Mouse (Mus musculus): ENCODE results near the gene Zfp1. TPM values are rescaled to one million over a fixed set of nuclear protein-coding genes. Genes with fewer than 3 reads are reported as not detected.
A peak's percentile ranks its signal among the peaks of the same experiment; 100 is the strongest.

The Zfp1 gene
- polyA plus RNA-seq, 1 experiment from 2014 or later = 11.7 TPM

- H3K4me1 ChIP-seq (replicated peaks) = no peaks in the 10 kb centered on the region
- no peak overlapping the region for H3K4me2 ChIP-seq
- no peaks in the 10 kb centered on the region for H3K27me3 ChIP-seq
- H3K4me3 ChIP-seq = no peak overlapping the region
- 0 out of 2 replicates have a peak, but pooled peaks cover 2% of the 10 kb centered on the region for H3K36me3 ChIP-seq
- no peak for ATAC-seq (replicated peaks; ENCODE audit: insufficient number of reproducible peaks, insufficient read depth, low FRiP score, low read depth)
- WGBS = 90% methylated on average over 7 of the region's 7 CpGs
- no peaks in the 10 kb centered on the region for H3K9me3 ChIP-seq (replicated peaks)
- H3K9ac ChIP-seq = no peak overlapping the region
- no peak overlapping the region for H3K27ac ChIP-seq
Observed at GRCm38 (mm10) chr8:111607414-111607813, 35.8 kb upstream of the Zfp1 start.

DNA sequence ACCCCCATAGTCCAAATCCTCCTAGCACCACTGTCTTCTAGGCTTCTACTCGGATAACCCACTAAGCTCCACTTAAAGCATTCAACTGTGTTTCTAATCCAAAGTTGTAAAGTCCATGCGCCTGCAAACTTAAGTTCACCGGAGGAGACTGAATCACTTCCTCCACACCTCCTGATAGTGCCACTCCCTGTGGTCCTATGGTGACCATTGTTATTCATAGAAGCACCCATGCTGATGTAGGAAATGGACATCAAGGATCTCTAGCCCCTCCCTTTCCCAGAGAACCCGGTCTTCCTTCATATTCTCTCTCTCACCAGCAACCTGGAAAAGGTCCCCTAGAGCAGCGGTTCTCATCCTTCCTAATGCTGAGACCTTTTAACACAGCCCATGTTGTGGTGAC, 30.0 kb upstream of the Zfp1 start:
- H3K27ac ChIP-seq = no peak overlapping the region

DNA sequence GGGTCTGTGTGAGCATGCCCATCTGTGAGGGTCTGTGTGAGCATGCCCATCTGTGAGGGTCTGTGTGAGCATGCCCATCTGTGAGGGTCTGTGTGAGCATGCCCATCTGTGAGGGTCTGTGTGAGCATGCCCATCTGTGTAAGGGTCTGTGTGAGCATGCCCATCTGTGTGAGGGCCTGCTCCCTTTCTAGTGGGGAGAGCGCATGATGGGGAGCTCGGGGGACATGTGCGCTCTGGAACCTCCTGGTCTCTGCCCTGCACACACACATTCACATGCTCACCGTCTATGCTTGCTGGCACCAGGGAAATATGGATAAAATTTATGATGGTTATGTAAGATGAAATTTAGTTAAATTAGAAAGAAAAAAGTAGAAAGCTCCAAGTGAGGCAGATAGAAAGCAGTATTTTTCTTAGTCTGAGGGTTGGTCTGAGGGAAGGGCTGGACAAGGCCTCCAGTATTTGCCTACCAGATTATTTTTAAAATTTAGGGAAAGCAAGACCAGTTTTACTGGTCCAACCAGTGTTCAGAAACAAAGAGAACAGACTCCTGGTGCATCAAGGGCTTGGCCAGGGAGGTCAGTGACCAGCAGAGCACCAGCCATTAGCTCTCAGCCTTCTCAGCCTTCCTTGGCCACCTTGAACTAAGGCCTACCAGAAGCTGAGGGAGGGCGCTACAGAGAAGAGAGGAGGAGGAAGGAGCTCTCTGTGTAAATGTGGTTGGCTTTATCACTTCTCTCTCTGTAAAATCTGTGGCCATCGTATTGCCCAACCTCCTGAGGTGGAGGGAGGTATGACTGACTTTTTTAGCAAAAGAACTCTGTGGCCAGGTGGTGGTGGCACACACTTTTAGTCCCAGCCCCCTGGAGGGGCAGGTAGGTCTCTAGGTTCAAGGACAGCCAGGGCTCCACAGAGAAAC, 28.2 kb upstream of the Zfp1 start:
- Histone ChIP-seq H3K4me1 (replicated peaks) (peaks cover 21% of the 10 kb centered on the region), H3K4me3 (no peak overlapping the region), H3K9ac (no peak overlapping the region), H3K27me3 (no peaks in the 10 kb centered on the region), H3K4me2 (no peak overlapping the region), H3K36me3 (0 out of 2 replicates have a peak, but pooled peaks cover 3% of the 10 kb centered on the region), H3K27ac (no peak overlapping the region), H3K9me3 (replicated peaks) (no peaks in the 10 kb centered on the region)
- ATAC-seq (replicated peaks; ENCODE audit: insufficient number of reproducible peaks, insufficient read depth, low FRiP score, low read depth) = no peak
- WGBS = 88% methylated on average over 6 of the region's 6 CpGs

More for the DNA sequence above, 30.0 kb upstream of the Zfp1 start:
- WGBS = 75% methylated on average over 5 of the region's 5 CpGs
- Histone ChIP-seq H3K9ac (no peak overlapping the region), H3K4me1 (replicated peaks) (peaks cover 6% of the 10 kb centered on the region), H3K27me3 (no peaks in the 10 kb centered on the region), H3K9me3 (replicated peaks) (no peaks in the 10 kb centered on the region), H3K4me2 (no peak overlapping the region), H3K36me3 (0 out of 2 replicates have a peak, but pooled peaks cover 3% of the 10 kb centered on the region), H3K4me3 (no peak overlapping the region)
- ATAC-seq (replicated peaks; ENCODE audit: insufficient number of reproducible peaks, insufficient read depth, low FRiP score, low read depth) = no peak

- no peak overlapping the region for H3K4me2 ChIP-seq
- peaks cover 25% of the 10 kb centered on the region for H3K4me1 ChIP-seq (replicated peaks)
- no peaks in the 10 kb centered on the region for H3K9me3 ChIP-seq (replicated peaks)
- H3K27me3 ChIP-seq = no peaks in the 10 kb centered on the region
- no peak overlapping the region for H3K4me3 ChIP-seq
- ATAC-seq (replicated peaks; ENCODE audit: insufficient number of reproducible peaks, insufficient read depth, low FRiP score, low read depth) = no peak
- no peak overlapping the region for H3K9ac ChIP-seq
- H3K27ac ChIP-seq = no peak overlapping the region
- WGBS = 52% methylated on average over 6 of the region's 6 CpGs
- 0 out of 2 replicates have a peak, but pooled peaks cover 5% of the 10 kb centered on the region for H3K36me3 ChIP-seq
Observed at GRCm38 (mm10) chr8:111617812-111618211, 25.4 kb upstream of the Zfp1 start.

DNA sequence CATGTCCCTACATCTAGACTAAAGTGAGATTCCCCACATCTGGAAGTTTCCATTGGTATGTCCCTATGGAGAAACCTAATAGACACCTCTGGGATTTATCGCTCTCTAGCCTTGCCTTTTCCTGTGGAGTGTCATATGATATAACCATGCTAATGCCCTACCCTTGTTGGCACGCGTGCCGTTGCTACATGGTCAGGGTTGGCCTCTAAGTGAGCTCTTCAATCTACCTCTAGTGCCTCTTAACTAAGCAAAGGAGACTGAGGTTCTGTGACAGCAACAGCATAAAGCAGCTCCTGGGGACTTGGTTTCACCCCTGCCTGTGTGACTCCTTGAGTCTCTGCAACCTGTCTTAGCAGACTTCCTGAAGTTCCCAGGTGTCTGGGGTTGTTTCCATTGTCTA, 24.9 kb upstream of the Zfp1 start:
- H3K27ac ChIP-seq = no peak overlapping the region
- H3K4me3 ChIP-seq = no peak overlapping the region
- no peaks in the 10 kb centered on the region for H3K9me3 ChIP-seq (replicated peaks)
- H3K4me1 ChIP-seq (replicated peaks) = peaks cover 25% of the 10 kb centered on the region
- WGBS = 82% methylated on average over 4 of the region's 4 CpGs
- no peak for ATAC-seq (replicated peaks; ENCODE audit: insufficient number of reproducible peaks, insufficient read depth, low FRiP score, low read depth)
- no peak overlapping the region for H3K4me2 ChIP-seq
- H3K36me3 ChIP-seq = 0 out of 2 replicates have a peak, but pooled peaks cover 5% of the 10 kb centered on the region
- no peak overlapping the region for H3K9ac ChIP-seq
- no peaks in the 10 kb centered on the region for H3K27me3 ChIP-seq

GRCm38 (mm10) chr8:111619936-111620335, 23.3 kb upstream of the Zfp1 start:
- WGBS = 38% methylated on average over 1 of the region's 1 CpGs

DNA sequence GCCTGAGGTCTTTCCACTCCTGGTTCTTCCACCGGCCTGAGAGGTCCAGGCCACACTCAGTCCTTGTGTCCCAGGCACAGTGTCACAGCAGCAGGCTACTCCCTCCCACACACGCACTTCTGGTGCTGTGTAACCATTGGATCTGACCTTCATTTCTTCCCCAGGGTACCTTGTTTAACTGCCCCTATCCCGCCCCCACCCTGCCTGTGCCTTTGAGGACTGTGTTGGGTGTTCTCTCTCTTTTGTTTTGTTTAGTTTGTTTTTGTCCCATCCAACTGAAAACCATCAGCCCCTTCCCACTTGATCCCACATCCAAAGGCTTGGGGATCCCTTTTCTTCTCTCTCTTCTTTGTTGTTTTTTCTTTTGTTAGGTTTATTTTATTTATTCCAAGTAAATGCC, 21.1 kb upstream of the Zfp1 start:
- H3K9me3 ChIP-seq (replicated peaks) = no peaks in the 10 kb centered on the region
- no peak overlapping the region for H3K27ac ChIP-seq
- WGBS = 77% methylated on average over 3 of the region's 3 CpGs
- H3K4me3 ChIP-seq = no peak overlapping the region
- no peak overlapping the region for H3K4me2 ChIP-seq
- peaks cover 49% of the 10 kb centered on the region for H3K4me1 ChIP-seq (replicated peaks)
- no peaks in the 10 kb centered on the region for H3K27me3 ChIP-seq
- H3K9ac ChIP-seq = no peak overlapping the region
- 0 out of 2 replicates have a peak, but pooled peaks cover 5% of the 10 kb centered on the region for H3K36me3 ChIP-seq
- ATAC-seq (replicated peaks; ENCODE audit: insufficient number of reproducible peaks, insufficient read depth, low FRiP score, low read depth) = no peak

More at GRCm38 (mm10) chr8:111619936-111620335, 23.3 kb upstream of the Zfp1 start:
- H3K4me2 ChIP-seq = no peak overlapping the region
- H3K36me3 ChIP-seq = 0 out of 2 replicates have a peak, but pooled peaks cover 5% of the 10 kb centered on the region
- H3K9ac ChIP-seq = no peak overlapping the region
- ATAC-seq (replicated peaks; ENCODE audit: insufficient number of reproducible peaks, insufficient read depth, low FRiP score, low read depth) = 0 out of 2 replicates have a peak, but pooled peaks have one; percentile 12
- H3K9me3 ChIP-seq (replicated peaks) = no peaks in the 10 kb centered on the region
- H3K27ac ChIP-seq = peak overlapping the region; percentile 57
- H3K4me1 ChIP-seq (replicated peaks) = peaks cover 39% of the 10 kb centered on the region
- H3K4me3 ChIP-seq = no peak overlapping the region
- H3K27me3 ChIP-seq = no peaks in the 10 kb centered on the region

DNA sequence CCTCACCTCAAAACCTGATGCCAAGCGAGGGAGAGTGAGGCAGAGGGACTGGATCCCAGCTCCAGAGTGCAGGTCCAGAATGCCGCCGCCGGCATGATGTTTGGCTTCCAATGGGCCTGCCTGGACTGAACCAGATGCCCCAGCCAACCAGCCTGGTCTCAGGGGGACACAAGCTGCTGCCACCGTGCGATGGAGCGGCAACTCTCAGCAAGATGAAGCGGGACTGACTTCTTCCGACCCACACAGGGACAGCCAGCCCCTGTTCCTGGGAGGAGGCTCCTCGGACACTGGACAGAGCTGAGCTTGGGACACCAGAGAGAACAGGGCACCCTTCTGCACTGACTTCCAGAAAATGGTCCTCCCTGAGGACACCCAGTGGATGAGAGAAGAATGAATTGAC, 20.6 kb upstream of the Zfp1 start:
- Histone ChIP-seq H3K9ac (no peak overlapping the region), H3K4me3 (no peak overlapping the region), H3K9me3 (replicated peaks) (no peaks in the 10 kb centered on the region), H3K36me3 (0 out of 2 replicates have a peak, but pooled peaks cover 5% of the 10 kb centered on the region), H3K4me1 (replicated peaks) (peaks cover 49% of the 10 kb centered on the region), H3K27me3 (no peaks in the 10 kb centered on the region), H3K4me2 (no peak overlapping the region), H3K27ac (no peak overlapping the region)
- WGBS = 82% methylated on average over 10 of the region's 10 CpGs
- ATAC-seq (replicated peaks; ENCODE audit: insufficient number of reproducible peaks, insufficient read depth, low FRiP score, low read depth) = no peak

DNA sequence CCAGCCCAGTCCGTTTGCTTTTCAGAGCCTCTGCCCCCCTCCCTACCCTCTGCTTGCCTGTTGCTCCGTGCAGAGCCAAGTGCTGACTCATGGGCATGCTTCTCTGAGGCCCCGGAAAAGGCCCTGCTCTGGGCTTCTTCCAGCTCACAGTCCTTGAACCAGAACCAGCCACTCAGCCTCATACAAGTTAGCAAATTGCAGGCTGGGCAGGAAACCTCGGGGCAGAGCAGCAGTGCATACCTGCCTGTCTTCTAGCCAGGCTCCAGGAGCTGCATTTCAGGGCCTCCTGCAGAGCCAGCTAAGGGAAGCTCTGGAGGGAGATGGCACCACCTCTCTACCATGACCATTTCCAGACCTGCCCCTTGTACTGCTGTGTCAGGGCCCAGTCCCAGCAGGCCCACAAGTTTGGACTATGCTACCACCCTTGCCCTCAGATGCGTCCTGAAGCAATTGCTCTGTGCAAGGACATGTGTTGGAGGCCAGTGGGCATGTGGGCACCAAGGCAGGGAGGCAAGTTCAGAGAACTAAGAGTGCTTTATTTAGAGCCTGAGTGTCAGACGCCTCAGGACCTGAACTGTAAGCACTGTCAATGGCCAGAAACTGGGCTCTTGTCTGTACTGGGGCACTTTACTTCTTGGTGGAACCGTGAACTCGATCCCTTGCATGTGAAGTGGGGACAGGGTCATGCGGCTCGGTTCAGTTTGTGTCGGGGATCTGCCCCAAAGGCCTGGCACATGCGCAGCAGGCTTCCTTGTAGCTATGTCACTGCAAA, 18.9 kb upstream of the Zfp1 start:
- peak; percentile 27; the same call in 1 of the 2 replicates for ATAC-seq (replicated peaks; ENCODE audit: insufficient number of reproducible peaks, insufficient read depth, low FRiP score, low read depth)
- Histone ChIP-seq H3K27ac (peak overlapping the region; percentile 69), H3K27me3 (no peaks in the 10 kb centered on the region), H3K9me3 (replicated peaks) (no peaks in the 10 kb centered on the region), H3K4me1 (replicated peaks) (peaks cover 36% of the 10 kb centered on the region), H3K9ac (no peak overlapping the region; the same call in 1 of the 2 replicates), H3K4me3 (no peak overlapping the region), H3K36me3 (0 out of 2 replicates have a peak, but pooled peaks cover 5% of the 10 kb centered on the region), H3K4me2 (no peak overlapping the region)
- 58% methylated on average over 12 of the region's 12 CpGs for WGBS

GRCm38 (mm10) chr8:111624853-111625221, 18.4 kb upstream of the Zfp1 start:
- WGBS = 74% methylated on average over 10 of the region's 10 CpGs
- peaks cover 31% of the 10 kb centered on the region for H3K4me1 ChIP-seq (replicated peaks)
- no peaks in the 10 kb centered on the region for H3K27me3 ChIP-seq
- H3K36me3 ChIP-seq = 0 out of 2 replicates have a peak, but pooled peaks cover 5% of the 10 kb centered on the region
- H3K4me3 ChIP-seq = no peak overlapping the region
- H3K4me2 ChIP-seq = no peak overlapping the region
- no peak for ATAC-seq (replicated peaks; ENCODE audit: insufficient number of reproducible peaks, insufficient read depth, low FRiP score, low read depth)
- H3K9me3 ChIP-seq (replicated peaks) = no peaks in the 10 kb centered on the region
- H3K27ac ChIP-seq = peak overlapping the region; percentile 69; the same call in 1 of the 2 replicates
- no peak overlapping the region for H3K9ac ChIP-seq

Data from heart, embryonic 15.5 days (tissue).